Mouse (Mus musculus): Measurements from ENCODE around the gene Antxr1.

GRCm38 (mm10) chr6:87143594-87143993 is 192.0 kb downstream of the Antxr1 start:
- TF ChIP-seq CTCF (IDR thresholded peaks at IDR 0.05; ENCODE audit: low read depth) (no peak), EP300 (IDR thresholded peaks at IDR 0.05; ENCODE audit: low read depth) (no peak)

Data from liver, embryonic 14.5 days (tissue).